Mouse (Mus musculus): ENCODE results near the gene Fam185a.

DNA sequence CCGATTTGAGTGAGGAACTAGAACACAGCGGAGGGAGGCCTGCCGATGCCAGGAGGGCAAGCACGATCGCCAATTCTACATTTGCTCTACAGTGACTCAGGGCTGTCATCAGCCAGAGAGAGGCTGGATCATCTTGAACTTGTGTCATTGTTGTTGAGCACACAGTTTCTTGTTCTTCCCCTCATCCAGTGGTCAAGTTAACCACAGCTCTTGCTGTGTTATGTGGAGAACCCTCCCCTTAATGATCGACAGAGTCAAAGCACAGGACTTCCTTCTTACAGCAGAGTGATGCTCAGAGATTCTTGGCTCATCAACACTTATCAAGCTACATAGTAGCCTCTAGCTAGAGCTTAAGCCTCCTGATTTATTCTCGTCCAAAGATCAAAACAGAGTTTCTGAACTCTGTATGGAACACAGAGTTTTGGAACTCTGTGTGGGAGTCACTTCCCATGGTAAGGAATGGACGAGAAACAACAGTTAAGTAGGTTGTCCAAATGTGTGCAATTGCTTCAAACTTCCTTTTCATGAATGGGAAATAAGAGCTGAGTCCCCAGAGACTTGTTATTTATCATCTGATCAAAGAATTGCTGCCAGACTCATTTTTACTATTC, 104.5 kb downstream of the Fam185a start:
- TF ChIP-seq POLR2A (IDR thresholded peaks at IDR 0.05; ENCODE audit: borderline replicate concordance, extremely low read depth, low read depth, low read length) (no peak), CTCF (IDR thresholded peaks at IDR 0.05; ENCODE audit: insufficient read depth, low read length) (no peak)
